Mouse (Mus musculus): ENCODE results near the gene Cyren.

DNA sequence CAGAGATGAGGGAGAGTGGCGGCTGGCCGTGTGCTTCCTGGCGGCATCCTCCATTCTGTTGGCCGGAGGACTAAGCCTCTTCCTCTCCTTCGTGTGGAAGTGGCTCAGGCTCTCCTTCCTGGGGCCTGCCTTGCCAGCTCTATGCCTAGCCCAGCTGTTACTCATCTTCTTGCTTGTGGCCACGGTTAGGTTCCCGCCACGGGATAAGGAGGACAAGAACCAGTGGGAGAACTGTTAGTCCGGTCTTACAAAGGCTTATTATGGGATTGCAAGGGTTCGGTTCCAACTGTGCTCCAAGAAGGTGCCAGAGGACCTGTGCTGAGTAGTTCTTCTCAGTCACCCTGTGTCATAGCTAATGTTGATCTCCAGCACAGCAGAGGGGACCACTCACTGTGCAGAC is 5.0 kb downstream of the Cyren start:
- TF ChIP-seq GATA1 (IDR thresholded peaks at IDR 0.05; ENCODE audit: borderline replicate concordance, low read length) = no peak
- no peak for TF ChIP-seq FLI1 (IDR thresholded peaks at IDR 0.05; ENCODE audit: low read length)
